Mouse (Mus musculus) forebrain, embryonic 15.5 days (tissue): ENCODE data around the gene Slc4a2. TPM values are rescaled to one million over a fixed set of nuclear protein-coding genes. Genes with fewer than 3 reads are reported as not detected.
A peak's percentile ranks its signal among the peaks of the same experiment; 100 is the strongest.

Experiments
- ATAC-seq: fragments of 200-750 bp; cut with Nextera tagmentation; replicated peaks from 2 replicates; pipeline ENCODE4 v1.8.0; 2017; ENCODE audit warnings: mild to moderate bottlenecking, moderate TSS enrichment, moderate library complexity
- H3K27ac ChIP-seq: fragments of 300-500 bp; sonication (generic); replicated peaks from 2 replicates; pipeline ENCODE4 v1.5.1; 2015; ENCODE audit warnings: mild to moderate bottlenecking, inconsistent platforms
- H3K27me3 ChIP-seq: fragments of 300-500 bp; sonication (generic); 2 replicates; pipeline ENCODE4 v1.6.1; 2015; ENCODE audit warnings: inconsistent platforms
- H3K36me3 ChIP-seq: fragments of 300-500 bp; sonication (generic); 2 replicates; pipeline ENCODE4 v1.6.1; 2015; ENCODE audit warnings: mild to moderate bottlenecking, inconsistent platforms
- H3K4me1 ChIP-seq: fragments of 300-500 bp; sonication (generic); 2 replicates; pipeline ENCODE4 v1.6.1; 2015; ENCODE audit warnings: inconsistent platforms
- H3K4me2 ChIP-seq: fragments of 300-500 bp; sonication (generic); replicated peaks from 2 replicates; pipeline ENCODE4 v1.6.1; 2015; ENCODE audit warnings: mild to moderate bottlenecking, inconsistent platforms
- H3K4me3 ChIP-seq: fragments of 300-500 bp; sonication (generic); 2 replicates; pipeline ENCODE4 v1.5.1; 2015; ENCODE audit warnings: mild to moderate bottlenecking, inconsistent platforms
- H3K9ac ChIP-seq: fragments of 300-500 bp; sonication (generic); replicated peaks from 2 replicates; pipeline ENCODE4 v1.6.1; 2015; ENCODE audit warnings: mild to moderate bottlenecking, inconsistent platforms
- H3K9me3 ChIP-seq: fragments of 300-500 bp; sonication (generic); 2 replicates; pipeline ENCODE4 v1.6.1; 2016; ENCODE audit warnings: inconsistent platforms
- WGBS: fragments of 180-500 bp; shearing (Covaris S2); methylation state at CpG from one replicate; pipeline ENCODE4 v1.1.7; 2015; ENCODE audit warnings: mixed read lengths; 5-methylcytosine and 5-hydroxymethylcytosine counted together
- polyA plus RNA-seq: library from polyadenylated mRNA; unstranded; fragments of >200 nt; fragmentation: Nextera tagmentation; extraction: Ambion mirVana; gene quantifications from 2 replicates; pipeline ENCODE4 v1.2.1, GENCODE M21; 2015

Slc4a2 gene
- polyA plus RNA-seq, 1 experiment from 2014 or later = 23.7 TPM

- no peak overlapping the region for H3K4me2 ChIP-seq
- ATAC-seq = no peak
- WGBS = 92% methylated on average over 8 of the region's 8 CpGs
- no peak overlapping the region for H3K27ac ChIP-seq
- no peaks in the 10 kb centered on the region for H3K4me1 ChIP-seq
- peaks cover 24% of the 10 kb centered on the region for H3K36me3 ChIP-seq
- H3K9me3 ChIP-seq = no peaks in the 10 kb centered on the region
- H3K4me3 ChIP-seq = no peak overlapping the region
- no peak overlapping the region for H3K9ac ChIP-seq
- H3K27me3 ChIP-seq = no peaks in the 10 kb centered on the region
Measured at GRCm38 (mm10) chr5:24433993-24434392, 10.4 kb downstream of the Slc4a2 start.

DNA sequence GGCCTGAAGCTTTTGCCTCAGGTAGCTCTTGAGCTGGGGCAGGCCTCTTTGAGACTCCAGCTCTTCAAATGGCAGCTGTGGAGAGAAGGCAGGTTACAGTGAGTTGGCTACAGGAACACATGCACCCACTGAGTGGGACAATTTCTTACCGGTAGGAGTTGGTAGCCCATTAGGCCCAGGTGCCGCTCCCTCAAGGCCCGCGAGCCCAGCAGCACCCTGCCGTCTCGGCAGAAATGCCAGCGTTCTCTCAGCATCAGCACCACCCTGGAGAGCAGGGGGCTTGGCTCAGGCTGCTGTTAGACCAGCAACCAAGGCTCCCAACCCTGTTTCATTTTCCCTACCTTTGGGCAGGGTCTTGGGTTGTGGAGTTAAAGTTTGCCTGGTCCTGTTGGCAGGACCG lies 17.6 kb downstream of the Slc4a2 start:
- peaks cover 17% of the 10 kb centered on the region for H3K4me1 ChIP-seq
- WGBS = 90% methylated on average over 8 of the region's 8 CpGs
- H3K4me3 ChIP-seq = no peak overlapping the region
- no peak overlapping the region for H3K9ac ChIP-seq
- no peak for ATAC-seq
- no peak overlapping the region for H3K4me2 ChIP-seq
- H3K9me3 ChIP-seq = no peaks in the 10 kb centered on the region
- no peak overlapping the region for H3K27ac ChIP-seq
- H3K27me3 ChIP-seq = no peaks in the 10 kb centered on the region
- H3K36me3 ChIP-seq = peaks cover 25% of the 10 kb centered on the region

DNA sequence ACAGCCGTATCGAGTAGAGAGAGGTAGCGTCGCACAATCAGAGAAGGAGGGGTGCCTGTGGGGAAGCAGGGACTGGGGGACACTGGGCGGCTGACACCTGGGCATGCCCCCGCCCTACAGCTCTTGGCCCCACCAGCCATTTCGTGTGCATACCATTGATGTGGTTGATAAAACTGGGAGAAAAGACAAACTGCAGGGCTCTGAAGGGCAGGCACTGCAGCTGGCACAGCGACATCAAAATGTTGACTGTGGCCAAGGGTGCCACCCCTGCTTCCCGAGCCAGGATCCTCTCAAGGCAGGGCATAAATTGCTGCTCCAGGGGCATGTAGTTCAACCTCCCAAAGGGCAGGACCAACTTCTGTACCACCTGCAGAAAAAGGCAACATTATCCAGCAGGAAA lies 18.4 kb downstream of the Slc4a2 start:
- Histone ChIP-seq H3K4me1 (peaks cover 25% of the 10 kb centered on the region), H3K9ac (no peak overlapping the region), H3K27ac (no peak overlapping the region), H3K27me3 (no peaks in the 10 kb centered on the region), H3K9me3 (no peaks in the 10 kb centered on the region), H3K4me2 (no peak overlapping the region), H3K36me3 (peaks cover 25% of the 10 kb centered on the region), H3K4me3 (no peak overlapping the region)
- 85% methylated on average over 9 of the region's 9 CpGs for WGBS
- no peak for ATAC-seq

GRCm38 (mm10) chr5:24443204-24443603 lies 19.6 kb downstream of the Slc4a2 start:
- Histone ChIP-seq H3K27me3 (no peaks in the 10 kb centered on the region), H3K36me3 (peaks cover 25% of the 10 kb centered on the region), H3K27ac (no peak overlapping the region), H3K4me1 (peaks cover 35% of the 10 kb centered on the region), H3K9ac (no peak overlapping the region), H3K4me3 (no peak overlapping the region), H3K4me2 (no peak overlapping the region), H3K9me3 (no peaks in the 10 kb centered on the region)
- no peak for ATAC-seq
- 90% methylated on average over 7 of the region's 7 CpGs for WGBS

- Histone ChIP-seq H3K9ac (no peak overlapping the region), H3K9me3 (no peaks in the 10 kb centered on the region), H3K4me1 (peaks cover 36% of the 10 kb centered on the region), H3K27ac (no peak overlapping the region), H3K36me3 (peaks cover 25% of the 10 kb centered on the region), H3K4me2 (peak overlapping the region; percentile 96), H3K4me3 (peak overlapping the region; percentile 96), H3K27me3 (peaks cover 6% of the 10 kb centered on the region; the same call in 1 of the 2 replicates)
- 80% methylated on average over 12 of the region's 12 CpGs for WGBS
- no peak for ATAC-seq
Measured at GRCm38 (mm10) chr5:24443927-24444326, 20.3 kb downstream of the Slc4a2 start.

DNA sequence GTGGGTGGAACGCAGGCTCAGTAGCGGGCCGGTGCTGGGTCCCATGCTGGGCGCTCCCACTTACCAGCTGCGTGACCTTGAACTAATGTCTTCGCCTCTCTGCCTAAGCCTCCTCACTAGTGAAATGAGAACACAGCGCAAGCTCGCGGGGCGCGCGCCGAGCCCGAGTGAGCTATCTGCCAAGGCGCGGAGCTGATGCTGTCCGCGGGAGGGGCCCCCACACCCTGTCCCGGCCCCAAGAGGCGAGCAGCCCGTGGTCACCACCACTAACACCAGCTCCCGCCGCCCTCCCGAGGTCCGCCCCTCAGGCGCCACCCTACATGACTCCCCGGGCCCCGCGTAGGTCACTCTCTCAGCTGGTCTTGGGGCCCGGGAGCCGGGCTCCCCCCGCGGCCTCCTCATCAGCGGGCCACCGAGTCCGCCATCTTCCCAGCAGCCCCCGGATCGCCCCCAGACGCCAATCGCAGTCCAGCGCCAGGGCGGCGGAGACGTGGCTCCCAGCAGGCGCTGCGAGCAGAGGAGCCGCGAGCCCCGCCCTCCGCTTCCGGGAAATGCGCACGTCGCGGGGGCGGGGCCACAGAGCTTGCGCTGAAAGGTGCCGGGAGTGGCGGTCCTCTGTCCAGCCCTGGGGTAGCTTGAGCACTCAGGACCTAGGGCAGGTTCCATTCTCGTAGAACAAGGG lies 21.2 kb downstream of the Slc4a2 start, which contains the start of gene Fastk:
Gene Fastk, minus strand, starts transcription at position 542 of the 682 bp plus-strand sequence.
- Histone ChIP-seq H3K27me3 (peaks cover 12% of the 10 kb centered on the region; the same call in 1 of the 2 replicates), H3K4me2 (peak within 1 kb of the TSS; percentile 96), H3K9me3 (no peaks in the 10 kb centered on the region), H3K27ac (peak within 1 kb of the TSS; percentile 87), H3K4me3 (peak within 1 kb of the TSS; percentile 96), H3K36me3 (peaks cover 23% of the 10 kb centered on the region), H3K4me1 (peaks cover 36% of the 10 kb centered on the region), H3K9ac (peak within 1 kb of the TSS; percentile 97)
- peak; percentile 85 for ATAC-seq
- WGBS = under 1% methylated on average over 60 of the region's 60 CpGs

GRCm38 (mm10) chr5:24445428-24446080 lies 21.9 kb downstream of the Slc4a2 start:
- peaks cover 14% of the 10 kb centered on the region; the same call in 1 of the 2 replicates for H3K27me3 ChIP-seq
- H3K9ac ChIP-seq = peak overlapping the region; percentile 97
- H3K27ac ChIP-seq = peak overlapping the region; percentile 87
- H3K4me2 ChIP-seq = peak overlapping the region; percentile 96
- H3K4me3 ChIP-seq = peak overlapping the region; percentile 96
- no peak; the same call in 1 of the 2 replicates for ATAC-seq
- H3K9me3 ChIP-seq = no peaks in the 10 kb centered on the region
- peaks cover 21% of the 10 kb centered on the region for H3K36me3 ChIP-seq
- peaks cover 36% of the 10 kb centered on the region for H3K4me1 ChIP-seq
- 59% methylated on average over 20 of the region's 20 CpGs for WGBS

DNA sequence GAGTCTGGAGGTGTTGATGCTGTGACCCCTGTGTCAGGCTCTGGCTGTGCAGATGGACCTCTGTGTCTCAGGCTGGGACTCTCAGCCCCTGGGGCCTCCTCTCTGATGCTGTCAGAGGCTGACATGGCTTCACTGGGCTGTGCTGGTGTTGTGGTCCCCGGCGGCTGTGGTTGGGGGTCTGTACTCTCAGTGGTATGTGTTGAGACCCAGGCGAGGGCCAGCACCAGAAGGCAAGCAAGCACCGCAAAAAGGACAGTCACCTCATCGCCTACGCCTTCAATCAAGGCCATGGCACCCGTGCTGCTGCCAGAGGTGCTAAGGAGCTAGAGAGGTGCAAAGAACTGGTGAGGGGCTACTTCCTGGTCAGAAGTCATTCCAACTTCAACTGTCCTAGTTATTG lies 23.0 kb downstream of the Slc4a2 start:
- Histone ChIP-seq H3K4me2 (no peak overlapping the region; the same call in 1 of the 2 replicates), H3K9ac (no peak overlapping the region), H3K36me3 (peaks cover 12% of the 10 kb centered on the region), H3K9me3 (no peaks in the 10 kb centered on the region), H3K4me1 (peaks cover 42% of the 10 kb centered on the region), H3K4me3 (peak overlapping the region; percentile 63; the same call in 1 of the 2 replicates), H3K27ac (no peak overlapping the region), H3K27me3 (peaks cover 14% of the 10 kb centered on the region; the same call in 1 of the 2 replicates)
- ATAC-seq = no peak
- WGBS = 91% methylated on average over 7 of the region's 7 CpGs

DNA sequence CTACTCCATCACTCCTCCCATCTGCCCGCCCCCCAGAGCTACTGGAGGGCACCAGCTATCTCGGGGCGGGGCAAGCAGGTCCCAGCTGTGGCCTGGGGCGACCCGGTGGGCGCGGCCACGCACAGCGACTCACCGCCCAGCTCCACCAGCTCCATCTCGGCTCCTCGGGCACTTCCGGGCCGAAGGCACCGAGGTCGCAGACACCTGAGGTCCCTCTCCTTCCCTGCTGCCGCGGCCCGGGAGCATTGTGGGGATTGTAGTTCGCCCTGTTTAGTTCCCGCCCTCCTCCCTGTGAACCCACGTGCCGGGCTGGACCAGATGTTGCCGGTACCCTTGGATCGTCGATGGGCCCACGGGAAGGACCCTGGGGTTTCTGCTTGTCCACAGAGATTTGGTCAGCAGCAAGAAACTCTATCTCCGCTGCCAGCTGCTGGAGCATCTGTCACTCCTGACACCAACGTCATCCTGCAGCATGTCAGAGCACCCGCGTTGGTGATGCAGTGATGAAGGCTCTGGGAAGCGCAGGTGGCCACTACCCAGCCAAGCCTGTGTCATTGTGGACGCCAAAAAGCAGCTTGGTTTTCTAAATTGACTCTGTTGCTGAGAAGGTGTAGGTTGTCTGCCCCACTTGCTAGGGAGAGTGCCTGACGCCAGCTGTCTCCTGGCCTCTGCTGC lies 24.1 kb downstream of the Slc4a2 start, which contains the start of gene Tmub1:
Gene Tmub1, minus strand, starts transcription at position 231 of the 675 bp plus-strand sequence.
- no peak within 1 kb of the TSS for H3K27ac ChIP-seq
- H3K9ac ChIP-seq = peak within 1 kb of the TSS; percentile 63
- H3K36me3 ChIP-seq = peaks cover 5% of the 10 kb centered on the region; the same call in 1 of the 2 replicates
- whole genome bisulfite sequencing = 2% methylated on average over 34 of the region's 34 CpGs
- no peaks in the 10 kb centered on the region for H3K9me3 ChIP-seq
- H3K4me2 ChIP-seq = peak within 1 kb of the TSS; percentile 82
- H3K4me3 ChIP-seq = peak within 1 kb of the TSS; percentile 63
- peaks cover 43% of the 10 kb centered on the region for H3K4me1 ChIP-seq
- ATAC-seq = peak; percentile 32
- peaks cover 14% of the 10 kb centered on the region; the same call in 1 of the 2 replicates for H3K27me3 ChIP-seq

- no peaks in the 10 kb centered on the region for H3K36me3 ChIP-seq
- peaks cover 14% of the 10 kb centered on the region; the same call in 1 of the 2 replicates for H3K27me3 ChIP-seq
- peaks cover 60% of the 10 kb centered on the region for H3K4me1 ChIP-seq
- H3K4me2 ChIP-seq = peak overlapping the region; percentile 97
- H3K27ac ChIP-seq = peak overlapping the region; percentile 95
- WGBS = 2% methylated on average over 58 of the region's 66 CpGs
- peak overlapping the region; percentile 90 for H3K9ac ChIP-seq
- H3K4me3 ChIP-seq = peak overlapping the region; percentile 90
- H3K9me3 ChIP-seq = no peaks in the 10 kb centered on the region
- peak; percentile 72 for ATAC-seq
Measured at GRCm38 (mm10) chr5:24451264-24452029, 27.8 kb downstream of the Slc4a2 start.

- H3K4me3 ChIP-seq = peak within 1 kb of the TSS; percentile 90
- peak within 1 kb of the TSS; percentile 90 for H3K9ac ChIP-seq
- H3K4me2 ChIP-seq = peak within 1 kb of the TSS; percentile 97
- peak within 1 kb of the TSS; percentile 95 for H3K27ac ChIP-seq
- no peaks in the 10 kb centered on the region for H3K36me3 ChIP-seq
- 0% methylated on average over 38 of the region's 85 CpGs for WGBS
- no peaks in the 10 kb centered on the region for H3K9me3 ChIP-seq
- peaks cover 55% of the 10 kb centered on the region for H3K4me1 ChIP-seq
- peak; percentile 68; the same call in 1 of the 2 replicates for ATAC-seq
- H3K27me3 ChIP-seq = peaks cover 14% of the 10 kb centered on the region; the same call in 1 of the 2 replicates
Measured at GRCm38 (mm10) chr5:24452030-24452690, 28.5 kb downstream of the Slc4a2 start, which contains the start of gene Agap3. Gene Agap3 (plus strand): TSS chr5:24452177.
